Mouse (Mus musculus) v-Abl transformed pro-B cells (cell line): ENCODE results near the gene Txndc8.

Experiments
- in situ Hi-C, 2 experiments: fragments of 400-800 bp; cut with MboI; formaldehyde crosslinking; loops; one replicate each; pipeline ENCODE4 v1.15.1; 2025; ENCODE audit not compliant: unreplicated experiment in 2 of 2

Gene Txndc8

DNA sequence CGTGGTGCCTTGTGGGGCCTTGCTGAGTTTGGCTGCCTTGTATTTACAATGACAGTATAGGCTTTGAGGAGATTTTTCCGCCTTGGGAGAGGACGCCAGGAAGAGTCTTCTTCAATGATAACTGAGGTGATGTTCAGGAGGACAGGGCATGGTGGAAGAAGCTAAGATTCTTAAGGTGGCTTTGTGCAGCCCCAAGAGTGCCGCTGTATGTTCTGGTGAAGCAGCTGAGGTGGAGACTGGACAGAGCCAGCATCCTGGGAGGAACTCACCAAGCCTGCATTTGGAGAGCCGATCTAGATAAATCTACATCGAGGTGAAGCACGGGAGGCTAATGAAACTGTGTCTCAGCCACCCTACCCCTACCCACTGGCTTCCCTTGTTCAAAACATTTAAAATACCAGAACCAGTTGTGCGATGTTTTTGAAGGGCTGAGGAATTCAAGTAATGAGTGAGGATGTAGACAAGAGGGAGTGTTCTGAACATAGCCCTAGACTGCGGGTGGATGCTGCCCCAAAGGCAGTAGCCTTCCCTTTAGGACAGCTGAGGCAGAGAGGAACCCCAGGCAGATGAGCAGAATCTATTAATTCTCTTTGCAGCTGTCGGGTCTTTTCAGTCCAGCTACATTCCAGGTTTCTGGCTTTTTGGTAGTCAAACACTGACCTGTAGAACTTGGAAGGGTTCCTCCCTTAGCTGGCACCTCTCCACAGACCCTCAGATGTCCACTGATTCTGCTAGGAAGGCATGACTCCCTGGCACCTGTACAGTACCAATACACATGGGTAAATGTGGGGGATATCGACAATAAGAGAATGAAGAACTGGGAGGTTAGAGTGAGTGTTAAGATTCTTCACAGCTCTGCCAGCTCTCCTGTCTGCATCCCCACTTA lies 51.5 kb downstream of the Txndc8 start:
- in situ Hi-C loops: no loop called here

DNA sequence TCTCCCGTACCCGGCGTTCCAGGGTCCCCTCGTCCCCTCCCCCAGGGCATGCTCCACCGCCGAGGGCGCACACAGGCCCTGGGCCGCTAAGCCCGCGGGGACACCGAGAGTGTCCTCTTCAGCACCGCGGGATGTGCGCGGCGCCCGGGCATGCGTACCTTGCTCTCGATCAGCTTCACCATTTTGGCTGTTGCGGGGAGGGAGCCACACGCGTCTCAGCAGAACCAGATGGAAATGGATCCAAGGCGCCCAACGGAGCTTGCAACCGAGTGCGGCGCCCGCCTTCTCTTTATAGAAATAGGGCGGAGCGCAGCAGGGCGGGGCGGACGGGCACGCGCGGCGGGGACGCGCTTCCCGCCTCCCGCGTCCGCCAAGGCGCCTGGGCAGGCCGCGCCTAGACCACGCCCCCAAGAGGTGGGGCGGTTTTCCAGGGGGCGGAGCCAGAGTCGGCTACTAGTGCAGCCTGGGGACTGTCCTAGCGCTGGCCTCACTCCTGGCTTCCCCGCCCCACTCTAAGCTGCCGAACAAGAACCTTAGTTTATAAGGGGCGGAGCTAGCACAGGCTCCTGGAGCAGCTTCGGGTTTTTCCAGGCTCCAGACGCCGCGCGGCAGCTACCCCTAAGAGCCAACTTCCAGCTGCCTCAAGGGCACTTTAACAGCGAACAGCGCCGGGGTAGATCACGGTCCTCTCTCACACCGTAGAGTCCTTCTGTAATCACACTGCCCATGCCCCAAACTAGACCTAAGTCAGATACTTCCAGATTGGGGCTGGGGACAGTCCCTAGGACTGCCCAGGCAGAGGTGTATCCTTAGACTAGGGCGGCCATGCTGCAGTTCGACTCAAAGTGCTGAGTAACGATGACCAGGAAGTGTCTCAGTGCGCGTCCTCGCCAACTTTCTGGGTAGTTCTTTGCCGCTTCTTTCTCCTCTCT lies 52.6 kb downstream of the Txndc8 start, which contains the start of gene Txn1:
TSS of gene Txn1 (minus strand) at position 383 of the 932 bp plus-strand sequence.
- in situ Hi-C loops: no loop called here

DNA sequence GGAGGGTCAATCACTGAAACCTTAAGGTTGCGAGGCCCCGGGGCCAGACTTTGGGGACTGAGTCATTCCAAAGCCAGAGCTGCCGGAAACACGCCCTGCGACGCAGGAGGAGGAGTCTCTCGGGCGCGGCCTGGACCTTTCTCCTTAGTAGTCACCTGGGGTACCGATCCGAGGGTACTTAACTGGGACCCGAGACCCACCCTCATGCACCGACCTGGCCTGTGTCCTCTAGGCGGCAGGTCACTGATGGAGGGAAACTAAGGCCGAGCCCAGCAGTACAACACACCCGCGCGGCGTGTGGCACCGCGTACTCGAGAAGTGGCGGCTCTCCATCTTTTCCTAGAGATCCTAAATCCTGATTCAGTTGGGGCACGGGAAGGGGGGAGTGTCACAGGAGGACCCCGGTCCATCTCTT lies 53.4 kb downstream of the Txndc8 start:
- in situ Hi-C loops: no loop called here

DNA sequence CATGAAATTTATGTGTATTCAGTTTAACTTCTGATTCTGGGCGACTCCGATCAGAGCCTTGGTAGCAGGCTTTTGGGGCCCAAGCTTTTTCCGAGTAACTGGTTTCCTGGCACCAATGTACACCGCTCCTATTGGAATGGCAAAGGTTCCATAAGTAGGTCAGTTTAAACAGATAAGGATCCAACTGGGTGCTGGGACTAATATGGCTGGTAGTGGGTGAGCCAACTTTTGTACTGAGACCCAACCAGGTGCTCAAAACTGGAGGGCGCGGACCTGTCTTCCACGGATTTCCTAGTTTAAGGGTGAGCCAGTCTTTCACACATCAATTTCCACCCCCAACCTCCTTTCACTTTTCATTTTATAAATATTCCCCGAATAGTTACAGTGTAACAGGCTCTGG lies 53.9 kb downstream of the Txndc8 start:
- in situ Hi-C loops: no loop called here

DNA sequence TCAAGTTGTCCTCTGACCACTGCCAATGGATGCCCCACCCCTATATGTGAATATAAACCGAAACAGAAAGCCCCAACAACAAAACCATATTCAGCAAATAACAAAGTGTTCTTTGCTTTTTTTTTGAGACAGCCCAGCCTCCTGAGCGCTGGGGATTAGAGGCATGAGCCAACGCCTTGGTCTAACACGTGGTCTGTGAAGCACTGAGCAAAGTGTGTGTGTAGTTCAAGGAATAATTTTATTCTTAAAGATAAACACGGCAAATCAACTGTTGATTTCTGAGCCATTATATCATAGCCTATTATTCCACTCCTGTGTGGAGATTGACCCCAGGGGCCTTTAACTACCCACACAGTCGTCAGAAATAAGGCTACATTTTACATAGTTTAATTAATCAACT lies 54.3 kb downstream of the Txndc8 start:
- in situ Hi-C loops: no loop called here

DNA sequence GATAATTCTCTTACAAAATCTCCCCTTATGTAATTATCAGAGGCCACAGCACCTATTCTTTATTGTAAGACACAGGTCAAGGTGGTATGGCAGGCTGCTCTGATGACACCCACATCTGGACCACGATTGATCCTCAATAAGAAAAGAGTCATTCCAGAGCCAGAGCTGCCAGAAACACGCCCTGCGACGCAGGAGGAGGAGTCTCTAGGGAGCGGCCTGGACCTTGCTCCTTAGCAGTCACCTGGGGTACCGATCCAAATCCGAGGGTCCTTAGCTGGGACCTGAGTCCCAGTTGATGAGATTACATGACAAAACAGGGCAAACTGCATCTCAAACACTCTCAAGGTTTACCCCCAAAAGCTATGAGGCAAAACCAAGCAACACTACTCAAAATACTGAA lies 55.1 kb downstream of the Txndc8 start:
- in situ Hi-C loops: no loop called here

DNA sequence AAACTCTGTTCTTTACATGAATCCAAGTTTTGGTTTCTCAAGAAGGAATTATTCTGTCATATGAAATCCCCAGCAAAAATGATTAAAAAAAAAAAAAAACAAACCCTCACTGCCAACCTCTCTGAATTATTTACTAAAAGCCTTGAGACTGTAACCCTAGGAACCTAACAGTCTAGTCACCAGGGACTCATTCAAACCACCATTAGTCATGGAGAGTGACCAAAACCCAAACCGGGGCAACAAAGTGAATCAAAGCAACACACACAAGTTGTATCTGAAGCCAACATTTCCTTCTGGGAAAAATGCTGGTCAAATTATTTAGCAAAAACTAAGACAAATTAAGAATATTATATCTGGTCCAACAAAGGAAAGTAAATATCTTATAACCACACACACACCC lies 56.0 kb downstream of the Txndc8 start:
- in situ Hi-C loops: no loop called here

DNA sequence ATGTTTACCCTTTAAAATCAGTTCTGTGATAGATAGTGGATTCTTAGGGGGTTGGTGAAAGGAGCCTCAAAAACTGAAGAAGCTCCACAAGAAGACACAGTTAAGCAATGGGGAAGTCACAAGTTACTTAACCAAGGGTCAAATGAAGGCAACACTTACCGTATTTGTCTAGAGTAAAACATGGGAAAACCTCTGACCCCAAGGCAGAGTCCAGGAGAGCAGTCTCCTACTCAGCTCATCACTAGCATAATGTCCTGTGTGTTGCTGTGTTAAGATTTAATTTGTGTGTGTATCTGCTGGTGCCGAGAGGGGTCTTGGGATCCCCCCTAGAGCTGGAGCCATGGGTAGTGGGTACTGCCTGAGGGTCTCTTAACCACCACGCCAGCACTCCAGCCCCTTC lies 56.5 kb downstream of the Txndc8 start:
- in situ Hi-C loops: no loop called here

DNA sequence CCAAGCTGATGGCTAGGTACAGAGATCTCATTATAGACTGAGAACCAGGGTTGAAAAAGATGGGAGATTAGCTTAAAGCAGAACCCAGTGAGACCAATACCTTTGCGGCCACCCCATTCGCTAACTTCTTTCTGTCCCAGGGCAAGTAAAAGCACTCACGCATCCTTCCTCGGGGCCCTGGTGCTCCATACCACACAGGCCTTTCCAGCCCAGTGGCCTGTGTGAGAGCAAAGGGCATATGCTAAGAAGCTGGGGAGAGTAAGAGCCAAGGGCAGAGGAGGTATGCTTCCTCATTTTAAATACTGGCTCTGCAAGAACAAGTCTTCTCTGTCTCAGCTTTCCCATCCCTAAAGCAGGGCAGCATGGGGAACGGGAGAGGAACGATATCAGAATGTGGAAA lies 59.1 kb downstream of the Txndc8 start:
- in situ Hi-C loops: no loop called here

DNA sequence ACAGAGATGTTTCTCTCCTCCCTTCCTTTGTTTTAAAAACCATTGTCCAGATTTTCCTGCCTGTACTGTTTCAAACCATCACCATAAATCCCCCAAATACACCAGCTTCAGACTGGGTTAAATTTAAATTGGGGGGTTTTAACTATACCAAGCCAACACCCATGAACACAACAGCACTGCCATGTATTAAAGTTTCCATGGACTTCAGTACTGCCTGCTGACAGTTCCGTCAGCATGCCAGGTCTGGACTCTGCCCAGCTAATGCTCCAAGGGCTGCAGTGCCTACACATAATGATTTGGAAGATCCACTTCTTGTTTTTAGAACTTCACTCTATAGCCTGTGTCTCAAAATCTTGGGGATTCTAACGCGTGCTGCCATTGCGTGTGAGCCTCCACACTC lies 61.4 kb downstream of the Txndc8 start:
- in situ Hi-C loops: no loop called here

DNA sequence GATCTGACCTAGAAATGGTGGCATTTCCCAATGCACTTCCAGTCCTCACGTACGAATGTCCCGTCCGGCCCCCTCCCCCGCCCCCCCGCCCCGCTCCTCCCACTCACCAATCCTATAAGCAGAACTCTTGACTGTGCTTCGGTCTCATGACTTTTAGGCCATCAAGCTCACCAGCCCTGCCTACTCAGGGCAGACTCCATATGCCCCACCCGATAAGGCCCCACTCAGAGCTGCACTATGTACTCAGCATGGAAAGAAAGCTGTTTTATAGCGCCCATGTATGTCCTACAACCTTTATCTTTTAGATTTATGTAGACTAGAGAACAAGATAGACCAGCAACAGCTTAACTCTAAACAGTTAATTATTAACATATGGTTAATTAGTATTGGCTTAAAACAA lies 61.9 kb downstream of the Txndc8 start:
- in situ Hi-C loops: no loop called here

DNA sequence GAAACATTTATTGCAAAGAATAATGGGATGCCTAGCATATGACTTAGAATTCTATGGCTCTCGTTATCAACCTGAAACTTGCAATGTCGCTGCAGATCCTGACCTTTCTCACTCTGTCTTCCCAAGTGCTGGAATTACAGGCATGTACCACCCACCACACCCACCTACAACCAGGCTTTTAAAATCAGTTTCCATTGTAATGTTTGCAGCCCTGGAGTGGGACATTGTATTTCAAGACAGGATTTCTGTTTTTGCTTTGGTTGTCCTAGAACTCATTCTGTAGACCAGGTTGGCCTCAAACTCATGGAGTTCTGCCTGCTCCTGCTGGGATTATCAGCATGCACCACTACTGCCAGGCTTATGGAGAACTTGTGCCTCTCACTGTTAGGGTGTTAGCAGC lies 66.0 kb downstream of the Txndc8 start:
- in situ Hi-C loops: no loop called here

DNA sequence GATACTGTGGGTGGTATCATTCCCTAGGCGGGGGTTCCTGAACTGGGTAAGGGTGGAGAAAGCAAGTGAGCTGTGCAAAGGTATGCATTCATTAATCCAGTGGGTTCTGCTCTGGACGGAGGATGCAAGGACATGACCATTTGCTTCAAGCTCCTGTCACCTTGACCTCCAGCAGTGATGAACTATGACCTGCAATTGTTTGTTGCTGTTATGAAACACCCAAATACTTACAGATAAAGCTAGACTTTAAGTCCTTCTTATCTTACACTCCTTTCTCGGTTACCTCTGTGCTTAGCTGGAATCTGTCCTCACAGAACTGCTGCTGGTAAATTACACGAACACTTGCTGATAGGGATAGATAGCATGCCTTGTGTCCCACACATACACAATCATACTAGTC lies 68.3 kb downstream of the Txndc8 start:
- in situ Hi-C loops: no loop called here

DNA sequence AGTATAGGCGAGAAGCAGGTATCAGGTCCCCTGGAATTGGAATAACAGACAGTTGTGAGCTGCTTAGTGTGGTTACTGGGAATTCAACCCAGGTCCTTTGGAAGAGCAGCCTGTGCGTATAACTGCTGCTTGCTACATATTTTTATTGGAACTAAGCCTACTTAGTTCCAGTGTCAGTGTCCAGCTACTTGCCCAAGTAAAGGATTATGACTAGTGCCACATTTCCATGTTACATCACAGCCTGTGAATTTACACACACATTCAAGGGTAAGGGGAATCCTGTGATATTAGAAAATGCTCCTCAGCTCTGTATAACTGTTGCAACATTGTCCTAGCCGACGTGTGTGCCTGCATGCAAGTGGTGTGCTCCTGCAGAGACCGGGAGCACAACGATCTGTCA lies 71.6 kb downstream of the Txndc8 start:
- in situ Hi-C loops: loop anchor here in 1 of 2 experiments (10.0 kb wide), 1 partner anchor 138 kb away; no protein-coding TSS in a partner anchor

DNA sequence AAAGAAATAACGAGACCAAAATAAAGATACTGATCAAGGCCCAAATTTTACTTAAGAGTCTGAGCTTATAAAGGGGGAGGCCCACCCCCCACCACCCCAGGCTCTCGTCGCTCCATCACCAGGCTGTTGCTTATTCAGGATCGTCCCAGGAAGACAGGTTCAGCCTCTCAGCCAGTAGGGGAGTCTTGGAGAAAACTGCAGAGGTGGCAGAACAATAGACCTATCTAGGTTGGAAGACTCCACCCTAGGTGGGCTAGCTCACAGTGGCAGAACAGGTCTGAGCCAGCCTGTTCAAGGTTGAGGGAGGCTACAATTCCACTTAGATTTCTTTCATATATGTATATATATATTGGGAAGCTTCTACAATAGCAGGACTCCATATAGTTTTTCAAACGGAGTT lies 74.7 kb downstream of the Txndc8 start:
- in situ Hi-C loops: loop anchor here in 1 of 2 experiments (10.0 kb wide), 1 partner anchor 141 kb away; no protein-coding TSS in a partner anchor
